Mouse (Mus musculus): ENCODE results near the gene Adarb2.

GRCm38 (mm10) chr13:8783686-8784307 is 581.1 kb downstream of the Adarb2 start:
- TF ChIP-seq POLR2A (IDR thresholded peaks at IDR 0.05; ENCODE audit: borderline replicate concordance, control insufficient read depth, low read depth, low read length) (no peak), CTCF (IDR thresholded peaks at IDR 0.05; ENCODE audit: control insufficient read depth, insufficient read depth, low read length) (no peak)
